Mouse (Mus musculus): ENCODE results near the gene Sel1l. TPM values are rescaled to one million over a fixed set of nuclear protein-coding genes. Genes with fewer than 3 reads are reported as not detected.

Sel1l gene
- 72.7 and 74.8 TPM in 2 replicates for polyA plus RNA-seq (2012; rRNA removed)

GRCm38 (mm10) chr12:91849045-91849467 is at the start of gene Sel1l:
Sel1l (minus strand) TSS chr12:91849157.

GRCm38 (mm10) chr12:91787959-91788437 is 61.0 kb downstream of the Sel1l start, which contains the start of gene Ston2:
Ston2 (minus strand) TSS chr12:91788387.

Other genes with a start within 250 kb of the Sel1l start
- 4.9 and 6.1 TPM in 2 replicates for gene Ston2, start 60.8 kb downstream of the Sel1l start, polyA plus RNA-seq (2012; rRNA removed)